Mouse (Mus musculus) neural tube, embryonic 14.5 days (tissue): ENCODE measurements around the gene Zgpat. TPM values are rescaled to one million over a fixed set of nuclear protein-coding genes. Genes with fewer than 3 reads are reported as not detected.

ENCODE experiments used
- ATAC-seq: fragments of 200-750 bp; cut with Nextera tagmentation; 2 replicates; pipeline ENCODE4 v1.8.0; 2017; ENCODE audit warnings: low read depth, mild to moderate bottlenecking, moderate TSS enrichment, moderate library complexity
- H3K27ac ChIP-seq: fragments of 300-500 bp; sonication (generic); 2 replicates; pipeline ENCODE4 v1.5.1; 2014; ENCODE audit warnings: low read depth, mild to moderate bottlenecking, control low read depth, low read length, moderate library complexity, mixed read lengths
- H3K27me3 ChIP-seq: fragments of 300-500 bp; sonication (generic); 2 replicates; pipeline ENCODE4 v1.6.1; 2014; ENCODE audit warnings: low read length; ENCODE audit not compliant: control insufficient read depth, insufficient read depth
- H3K36me3 ChIP-seq: fragments of 300-500 bp; sonication (generic); 2 replicates; pipeline ENCODE4 v1.6.1; 2014; ENCODE audit warnings: low read length, mixed read lengths; ENCODE audit not compliant: control insufficient read depth, insufficient read depth
- H3K4me1 ChIP-seq: fragments of 300-500 bp; sonication (generic); 2 replicates; pipeline ENCODE4 v1.6.1; 2014; ENCODE audit warnings: low read length; ENCODE audit not compliant: control insufficient read depth, insufficient read depth
- H3K4me2 ChIP-seq: fragments of 300-500 bp; sonication (generic); 2 replicates; pipeline ENCODE4 v1.6.1; 2014; ENCODE audit warnings: mild to moderate bottlenecking, low read depth, low read length, control low read depth
- H3K4me3 ChIP-seq: fragments of 300-500 bp; sonication (generic); 2 replicates; pipeline ENCODE4 v1.5.1; 2014; ENCODE audit warnings: low read depth, low read length, control low read depth, mixed read lengths
- H3K9ac ChIP-seq: fragments of 300-500 bp; sonication (generic); replicated peaks from 2 replicates; pipeline ENCODE4 v1.6.1; 2014; ENCODE audit warnings: low read depth, mild to moderate bottlenecking, control low read depth, low read length, mixed read lengths
- H3K9me3 ChIP-seq: fragments of 300-500 bp; sonication (generic); 2 replicates; pipeline ENCODE4 v1.6.1; 2016; ENCODE audit warnings: low read length; ENCODE audit not compliant: control insufficient read depth
- WGBS: fragments of 180-500 bp; shearing (Covaris S2); extraction: QIAGEN DNeasy Blood & Tissue Kit; methylation state at CpG from one replicate; pipeline ENCODE4 v1.1.7; 2014; 5-methylcytosine and 5-hydroxymethylcytosine counted together
- polyA plus RNA-seq: library from polyadenylated mRNA; unstranded; fragments of >200 nt; fragmentation: Nextera tagmentation; extraction: Ambion mirVana; gene quantifications from 2 replicates; pipeline ENCODE4 v1.2.1, GENCODE M21; 2014

Gene Zgpat
- polyA plus RNA-seq, 1 experiment from 2014 or later: 59.3 TPM

- H3K9me3 ChIP-seq: no peaks in the 10 kb centered on the region
- no peak overlapping the region for H3K4me3 ChIP-seq
- H3K4me2 ChIP-seq: no peak overlapping the region
- no peaks in the 10 kb centered on the region for H3K27me3 ChIP-seq
- no peak overlapping the region for H3K27ac ChIP-seq
- ATAC-seq: no peak
- no peaks in the 10 kb centered on the region for H3K36me3 ChIP-seq
- no peak overlapping the region for H3K9ac ChIP-seq
- 60% methylated on average over 3 of the region's 3 CpGs for WGBS
- no peaks in the 10 kb centered on the region for H3K4me1 ChIP-seq
Observed at GRCm38 (mm10) chr2:181415945-181416344, 51.2 kb downstream of the Zgpat start.

DNA sequence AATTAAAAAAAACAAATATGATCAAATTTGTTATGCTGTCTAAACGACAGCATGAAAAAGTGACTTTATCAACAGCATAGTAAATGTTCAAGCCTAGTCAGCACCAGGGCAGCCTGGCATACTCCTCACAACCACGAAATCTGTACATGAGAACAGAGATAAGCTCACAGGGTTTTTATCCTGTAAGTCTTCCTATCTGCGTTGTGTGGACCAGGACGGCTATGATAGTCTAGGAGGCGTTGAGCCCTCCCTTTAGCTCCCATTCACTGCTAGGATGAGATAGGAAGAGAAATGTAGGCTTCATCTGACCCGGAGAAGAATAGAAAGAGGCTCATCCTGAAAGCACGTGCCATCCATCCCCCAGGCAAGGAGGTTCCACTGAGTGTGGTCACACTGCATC is 54.6 kb downstream of the Zgpat start:
- Histone ChIP-seq H3K4me3 (no peak overlapping the region), H3K36me3 (peaks cover 7% of the 10 kb centered on the region; the same call in 1 of the 2 replicates), H3K4me2 (no peak overlapping the region), H3K4me1 (no peaks in the 10 kb centered on the region), H3K9ac (no peak overlapping the region), H3K9me3 (no peaks in the 10 kb centered on the region), H3K27me3 (no peaks in the 10 kb centered on the region), H3K27ac (no peak overlapping the region)
- 84% methylated on average over 7 of the region's 7 CpGs for WGBS
- no peak for ATAC-seq

GRCm38 (mm10) chr2:181420426-181420825 is 55.7 kb downstream of the Zgpat start:
- no peak overlapping the region for H3K27ac ChIP-seq
- H3K4me1 ChIP-seq: no peaks in the 10 kb centered on the region
- peaks cover 7% of the 10 kb centered on the region; the same call in 1 of the 2 replicates for H3K36me3 ChIP-seq
- no peak overlapping the region for H3K4me3 ChIP-seq
- ATAC-seq: no peak
- WGBS: 85% methylated on average over 4 of the region's 4 CpGs
- H3K9ac ChIP-seq: no peak overlapping the region
- no peaks in the 10 kb centered on the region for H3K9me3 ChIP-seq
- H3K4me2 ChIP-seq: no peak overlapping the region
- H3K27me3 ChIP-seq: no peaks in the 10 kb centered on the region

GRCm38 (mm10) chr2:181420903-181421638 is 56.3 kb downstream of the Zgpat start:
- no peak overlapping the region for H3K4me2 ChIP-seq
- H3K36me3 ChIP-seq: peaks cover 7% of the 10 kb centered on the region; the same call in 1 of the 2 replicates
- no peak overlapping the region for H3K27ac ChIP-seq
- no peak overlapping the region for H3K9ac ChIP-seq
- WGBS: 90% methylated on average over 4 of the region's 4 CpGs
- H3K9me3 ChIP-seq: no peaks in the 10 kb centered on the region
- no peaks in the 10 kb centered on the region for H3K27me3 ChIP-seq
- no peak overlapping the region for H3K4me3 ChIP-seq
- H3K4me1 ChIP-seq: no peaks in the 10 kb centered on the region
- no peak for ATAC-seq

DNA sequence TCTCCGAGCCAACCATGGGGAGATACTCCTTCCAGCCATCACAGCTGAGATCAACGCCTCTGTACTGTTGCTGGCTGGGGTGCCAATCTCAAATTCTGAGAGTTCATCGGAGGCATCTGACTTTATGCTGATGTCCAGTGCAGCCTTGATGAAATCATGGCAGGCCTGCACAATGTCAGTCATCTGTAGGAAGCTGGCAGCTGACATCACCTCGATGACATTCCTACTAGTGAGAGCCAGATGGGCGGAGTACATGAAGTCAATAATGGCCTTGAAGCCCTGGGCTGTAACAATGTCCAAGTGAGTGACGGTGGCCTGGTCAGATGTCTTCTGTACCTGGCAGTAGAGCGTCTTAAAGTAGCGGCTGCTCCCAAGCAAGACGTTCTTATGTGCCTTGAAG is 59.1 kb downstream of the Zgpat start:
- H3K4me2 ChIP-seq: no peak overlapping the region
- H3K4me1 ChIP-seq: no peaks in the 10 kb centered on the region
- H3K36me3 ChIP-seq: peaks cover 7% of the 10 kb centered on the region; the same call in 1 of the 2 replicates
- no peak overlapping the region for H3K4me3 ChIP-seq
- H3K27ac ChIP-seq: no peak overlapping the region
- H3K27me3 ChIP-seq: no peaks in the 10 kb centered on the region
- H3K9me3 ChIP-seq: no peaks in the 10 kb centered on the region
- WGBS: 93% methylated on average over 9 of the region's 9 CpGs
- H3K9ac ChIP-seq: no peak overlapping the region
- ATAC-seq: no peak

Other genes with a start within 250 kb of the Zgpat start
- gene Kcnq2, start 229.6 kb upstream of the Zgpat start, polyA plus RNA-seq: 56.7 and 60.6 TPM in 2 replicates
- gene Eef1a2, start 207.9 kb upstream of the Zgpat start, polyA plus RNA-seq: 17.5 and 24.4 TPM in 2 replicates
- 419 and 445 TPM in 2 replicates for gene Ppdpf, start 177.7 kb upstream of the Zgpat start, polyA plus RNA-seq
- gene Ptk6, start 162.1 kb upstream of the Zgpat start, polyA plus RNA-seq: not detected in 2 replicates
- 0.15 and 0.19 TPM in 2 replicates for gene Srms, start 151.7 kb upstream of the Zgpat start, polyA plus RNA-seq
- gene Fndc11, start 144.9 kb upstream of the Zgpat start, polyA plus RNA-seq: 0.23 TPM in 1 of 2 replicates, not detected in the other
- 0.28 and 0.45 TPM in 2 replicates for gene Helz2, start 122.9 kb upstream of the Zgpat start, polyA plus RNA-seq
- 19.3 and 19.9 TPM in 2 replicates for gene Gmeb2, start 76.9 kb upstream of the Zgpat start, polyA plus RNA-seq
- gene Stmn3, start 50.4 kb upstream of the Zgpat start, polyA plus RNA-seq: 1,346 and 1,661 TPM in 2 replicates
- gene Rtel1, start 45.2 kb upstream of the Zgpat start, polyA plus RNA-seq: 37.4 and 43.9 TPM in 2 replicates
- 57.8 and 66.0 TPM in 2 replicates for gene Arfrp1, start 476 bp downstream of the Zgpat start, polyA plus RNA-seq
- gene Lime1, start 15.2 kb downstream of the Zgpat start, polyA plus RNA-seq: 44.7 and 46.2 TPM in 2 replicates
- 18.2 and 22.8 TPM in 2 replicates for gene Zbtb46, start 94.5 kb downstream of the Zgpat start, polyA plus RNA-seq
- not detected in 2 replicates for gene Abhd16b, start 128.3 kb downstream of the Zgpat start, polyA plus RNA-seq
- gene Tpd52l2, start 132.2 kb downstream of the Zgpat start, polyA plus RNA-seq: 116 and 120 TPM in 2 replicates
- gene Dnajc5, start 155.6 kb downstream of the Zgpat start, polyA plus RNA-seq: 245 and 250 TPM in 2 replicates
- 61.3 and 66.6 TPM in 2 replicates for gene Uckl1, start 220.0 kb downstream of the Zgpat start, polyA plus RNA-seq
- gene Prpf6, start 226.9 kb downstream of the Zgpat start, polyA plus RNA-seq: 50.3 and 65.6 TPM in 2 replicates
- 85.1 and 87.5 TPM in 2 replicates for gene Zfp512b, start 227.9 kb downstream of the Zgpat start, polyA plus RNA-seq
- gene Samd10, start 234.3 kb downstream of the Zgpat start, polyA plus RNA-seq: 189 and 220 TPM in 2 replicates